Mouse (Mus musculus): ENCODE measurements around the gene Trib3. TPM values are rescaled to one million over a fixed set of nuclear protein-coding genes. Genes with fewer than 3 reads are reported as not detected.

Gene Trib3
- polyA plus RNA-seq, 1 experiment from 2014 or later = 7.1 TPM

- Histone ChIP-seq H3K36me3 (ENCODE audit: control insufficient read depth, insufficient read depth, low read length) (peaks cover 22% of the 10 kb centered on the region), H3K9me3 (ENCODE audit: control insufficient read depth, low read length) (no peaks in the 10 kb centered on the region), H3K27ac (ENCODE audit: low read length) (no peak overlapping the region), H3K27me3 (replicated peaks; ENCODE audit: control insufficient read depth, insufficient read depth, low read length) (no peaks in the 10 kb centered on the region), H3K4me3 (ENCODE audit: low read length) (no peak overlapping the region), H3K4me2 (ENCODE audit: low read depth, low read length) (no peak overlapping the region), H3K9ac (ENCODE audit: low read depth, low read length) (no peak overlapping the region), H3K4me1 (ENCODE audit: control insufficient read depth, insufficient read depth, low read length) (no peaks in the 10 kb centered on the region)
- no peak for ATAC-seq
- 91% methylated on average over 3 of the region's 3 CpGs for WGBS
These were observed 19.0 kb downstream of the Trib3 start for GRCm38 (mm10) chr2:152324842-152325241.

GRCm38 (mm10) chr2:152323971-152324370, 19.9 kb downstream of the Trib3 start:
- WGBS = 94% methylated on average over 14 of the region's 14 CpGs
- Histone ChIP-seq H3K9me3 (ENCODE audit: control insufficient read depth, low read length) (no peaks in the 10 kb centered on the region), H3K4me1 (ENCODE audit: control insufficient read depth, insufficient read depth, low read length) (no peaks in the 10 kb centered on the region), H3K36me3 (ENCODE audit: control insufficient read depth, insufficient read depth, low read length) (peaks cover 24% of the 10 kb centered on the region), H3K27me3 (replicated peaks; ENCODE audit: control insufficient read depth, insufficient read depth, low read length) (no peaks in the 10 kb centered on the region), H3K4me2 (ENCODE audit: low read depth, low read length) (no peak overlapping the region), H3K9ac (ENCODE audit: low read depth, low read length) (no peak overlapping the region), H3K27ac (ENCODE audit: low read length) (no peak overlapping the region), H3K4me3 (ENCODE audit: low read length) (no peak overlapping the region)
- no peak for ATAC-seq

- Histone ChIP-seq H3K4me1 (ENCODE audit: control insufficient read depth, insufficient read depth, low read length) (no peaks in the 10 kb centered on the region), H3K36me3 (ENCODE audit: control insufficient read depth, insufficient read depth, low read length) (peaks cover 34% of the 10 kb centered on the region), H3K27me3 (replicated peaks; ENCODE audit: control insufficient read depth, insufficient read depth, low read length) (no peaks in the 10 kb centered on the region), H3K4me2 (ENCODE audit: low read depth, low read length) (no peak overlapping the region), H3K9me3 (ENCODE audit: control insufficient read depth, low read length) (no peaks in the 10 kb centered on the region), H3K4me3 (ENCODE audit: low read length) (no peak overlapping the region), H3K27ac (ENCODE audit: low read length) (no peak overlapping the region), H3K9ac (ENCODE audit: low read depth, low read length) (no peak overlapping the region)
- WGBS = 94% methylated on average over 5 of the region's 6 CpGs
- ATAC-seq = no peak
These were observed 21.6 kb downstream of the Trib3 start for GRCm38 (mm10) chr2:152322198-152322597.

DNA sequence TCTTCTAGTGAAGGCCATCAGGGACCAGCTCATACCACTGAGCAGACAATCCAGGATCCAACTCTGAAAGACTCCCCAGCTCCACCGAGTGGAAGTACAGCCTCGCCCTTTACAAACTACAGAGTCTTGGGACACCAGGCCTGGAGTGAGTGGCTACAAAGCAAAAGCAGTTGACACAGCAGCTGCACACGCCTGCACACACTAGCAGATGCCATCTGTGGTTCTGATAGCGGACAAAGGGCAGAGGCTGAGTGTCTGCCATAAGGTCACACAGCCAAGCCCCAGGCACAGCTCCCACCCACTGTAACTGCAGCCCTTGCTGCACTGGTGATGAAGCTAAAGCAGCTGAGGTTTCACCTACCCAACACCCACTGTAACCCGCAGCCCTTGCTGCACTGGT, 22.3 kb downstream of the Trib3 start:
- WGBS = 79% methylated on average over 5 of the region's 5 CpGs
- Histone ChIP-seq H3K9me3 (ENCODE audit: control insufficient read depth, low read length) (no peaks in the 10 kb centered on the region), H3K27ac (ENCODE audit: low read length) (no peak overlapping the region), H3K27me3 (replicated peaks; ENCODE audit: control insufficient read depth, insufficient read depth, low read length) (no peaks in the 10 kb centered on the region), H3K9ac (ENCODE audit: low read depth, low read length) (no peak overlapping the region), H3K4me3 (ENCODE audit: low read length) (no peak overlapping the region), H3K4me2 (ENCODE audit: low read depth, low read length) (no peak overlapping the region), H3K36me3 (ENCODE audit: control insufficient read depth, insufficient read depth, low read length) (peaks cover 37% of the 10 kb centered on the region), H3K4me1 (ENCODE audit: control insufficient read depth, insufficient read depth, low read length) (no peaks in the 10 kb centered on the region)
- peak; percentile 44; the same call in 1 of the 2 replicates for ATAC-seq

DNA sequence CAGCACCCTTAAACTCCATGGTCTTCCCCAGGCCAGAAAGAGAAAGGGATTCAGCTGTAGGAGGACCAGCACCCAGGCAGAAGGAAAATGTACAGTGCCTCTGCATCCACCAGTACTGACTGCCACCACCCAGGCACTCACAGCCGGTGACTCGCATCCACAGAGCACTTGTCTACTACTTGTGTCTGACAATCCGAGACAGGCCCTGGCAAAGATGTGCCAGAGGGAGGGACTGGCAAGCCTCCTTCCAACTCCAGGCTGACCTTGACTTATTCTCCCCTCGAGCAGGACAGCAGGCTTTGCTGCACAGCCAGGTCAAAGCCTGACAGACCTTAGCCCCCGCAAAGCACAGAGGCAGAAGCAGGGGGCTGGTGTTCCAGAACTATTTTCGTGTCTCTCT, 26.8 kb downstream of the Trib3 start:
- 85% methylated on average over 6 of the region's 6 CpGs for WGBS
- no peak overlapping the region for H3K9ac ChIP-seq (ENCODE audit: low read depth, low read length)
- H3K36me3 ChIP-seq (ENCODE audit: control insufficient read depth, insufficient read depth, low read length) = peaks cover 30% of the 10 kb centered on the region

GRCm38 (mm10) chr2:152313926-152314325, 29.9 kb downstream of the Trib3 start:
- no peak overlapping the region for H3K4me3 ChIP-seq (ENCODE audit: low read length)
- no peak overlapping the region for H3K9ac ChIP-seq (ENCODE audit: low read depth, low read length)
- WGBS = 89% methylated on average over 6 of the region's 6 CpGs
- H3K4me1 ChIP-seq (ENCODE audit: control insufficient read depth, insufficient read depth, low read length) = no peaks in the 10 kb centered on the region
- H3K27me3 ChIP-seq (replicated peaks; ENCODE audit: control insufficient read depth, insufficient read depth, low read length) = no peaks in the 10 kb centered on the region
- ATAC-seq = no peak
- H3K27ac ChIP-seq (ENCODE audit: low read length) = no peak overlapping the region
- H3K4me2 ChIP-seq (ENCODE audit: low read depth, low read length) = no peak overlapping the region
- H3K9me3 ChIP-seq (ENCODE audit: control insufficient read depth, low read length) = no peaks in the 10 kb centered on the region
- H3K36me3 ChIP-seq (ENCODE audit: control insufficient read depth, insufficient read depth, low read length) = peaks cover 42% of the 10 kb centered on the region

More for the DNA sequence above, 26.8 kb downstream of the Trib3 start:
- no peaks in the 10 kb centered on the region for H3K9me3 ChIP-seq (ENCODE audit: control insufficient read depth, low read length)
- no peaks in the 10 kb centered on the region for H3K27me3 ChIP-seq (replicated peaks; ENCODE audit: control insufficient read depth, insufficient read depth, low read length)
- no peak for ATAC-seq
- no peak overlapping the region for H3K27ac ChIP-seq (ENCODE audit: low read length)
- H3K4me2 ChIP-seq (ENCODE audit: low read depth, low read length) = no peak overlapping the region
- H3K4me1 ChIP-seq (ENCODE audit: control insufficient read depth, insufficient read depth, low read length) = no peaks in the 10 kb centered on the region
- H3K4me3 ChIP-seq (ENCODE audit: low read length) = no peak overlapping the region

GRCm38 (mm10) chr2:152312996-152313395, 30.8 kb downstream of the Trib3 start:
- Histone ChIP-seq H3K36me3 (ENCODE audit: control insufficient read depth, insufficient read depth, low read length) (peaks cover 40% of the 10 kb centered on the region), H3K27ac (ENCODE audit: low read length) (no peak overlapping the region), H3K9ac (ENCODE audit: low read depth, low read length) (no peak overlapping the region), H3K9me3 (ENCODE audit: control insufficient read depth, low read length) (no peaks in the 10 kb centered on the region), H3K4me3 (ENCODE audit: low read length) (no peak overlapping the region), H3K27me3 (replicated peaks; ENCODE audit: control insufficient read depth, insufficient read depth, low read length) (no peaks in the 10 kb centered on the region), H3K4me2 (ENCODE audit: low read depth, low read length) (no peak overlapping the region), H3K4me1 (ENCODE audit: control insufficient read depth, insufficient read depth, low read length) (no peaks in the 10 kb centered on the region)
- 76% methylated on average over 7 of the region's 7 CpGs for WGBS
- ATAC-seq = 0 out of 2 replicates have a peak, but pooled peaks have one; percentile 24

GRCm38 (mm10) chr2:152307186-152307585, 36.6 kb downstream of the Trib3 start:
- ATAC-seq = no peak
- WGBS = 90% methylated on average over 3 of the region's 3 CpGs

GRCm38 (mm10) chr2:152305480-152305879, 38.4 kb downstream of the Trib3 start:
- Histone ChIP-seq H3K27me3 (replicated peaks; ENCODE audit: control insufficient read depth, insufficient read depth, low read length) (no peaks in the 10 kb centered on the region), H3K4me1 (ENCODE audit: control insufficient read depth, insufficient read depth, low read length) (no peaks in the 10 kb centered on the region; the same call in 1 of the 2 replicates), H3K36me3 (ENCODE audit: control insufficient read depth, insufficient read depth, low read length) (peaks cover 27% of the 10 kb centered on the region), H3K9me3 (ENCODE audit: control insufficient read depth, low read length) (no peaks in the 10 kb centered on the region), H3K4me3 (ENCODE audit: low read length) (no peak overlapping the region), H3K4me2 (ENCODE audit: low read depth, low read length) (no peak overlapping the region), H3K9ac (ENCODE audit: low read depth, low read length) (no peak overlapping the region), H3K27ac (ENCODE audit: low read length) (no peak overlapping the region)
- no peak for ATAC-seq
- WGBS = 93% methylated on average over 6 of the region's 6 CpGs

More at GRCm38 (mm10) chr2:152307186-152307585, 36.6 kb downstream of the Trib3 start:
- H3K9ac ChIP-seq (ENCODE audit: low read depth, low read length) = no peak overlapping the region
- H3K4me3 ChIP-seq (ENCODE audit: low read length) = no peak overlapping the region
- no peaks in the 10 kb centered on the region for H3K27me3 ChIP-seq (replicated peaks; ENCODE audit: control insufficient read depth, insufficient read depth, low read length)
- H3K27ac ChIP-seq (ENCODE audit: low read length) = no peak overlapping the region
- H3K36me3 ChIP-seq (ENCODE audit: control insufficient read depth, insufficient read depth, low read length) = peaks cover 34% of the 10 kb centered on the region
- H3K9me3 ChIP-seq (ENCODE audit: control insufficient read depth, low read length) = no peaks in the 10 kb centered on the region
- no peak overlapping the region for H3K4me2 ChIP-seq (ENCODE audit: low read depth, low read length)
- no peaks in the 10 kb centered on the region; the same call in 1 of the 2 replicates for H3K4me1 ChIP-seq (ENCODE audit: control insufficient read depth, insufficient read depth, low read length)

- Histone ChIP-seq H3K4me2 (ENCODE audit: low read depth, low read length) (no peak overlapping the region), H3K27ac (ENCODE audit: low read length) (no peak overlapping the region), H3K4me1 (ENCODE audit: control insufficient read depth, insufficient read depth, low read length) (no peaks in the 10 kb centered on the region; the same call in 1 of the 2 replicates), H3K9ac (ENCODE audit: low read depth, low read length) (no peak overlapping the region), H3K36me3 (ENCODE audit: control insufficient read depth, insufficient read depth, low read length) (peaks cover 18% of the 10 kb centered on the region), H3K4me3 (ENCODE audit: low read length) (no peak overlapping the region), H3K9me3 (ENCODE audit: control insufficient read depth, low read length) (no peaks in the 10 kb centered on the region), H3K27me3 (replicated peaks; ENCODE audit: control insufficient read depth, insufficient read depth, low read length) (no peaks in the 10 kb centered on the region)
- WGBS = 59% methylated on average over 5 of the region's 5 CpGs
- no peak for ATAC-seq
These were observed 40.1 kb downstream of the Trib3 start for GRCm38 (mm10) chr2:152303781-152304180.

Data from intestine, embryonic 16.5 days (tissue).